In the genomic region with DNA sequence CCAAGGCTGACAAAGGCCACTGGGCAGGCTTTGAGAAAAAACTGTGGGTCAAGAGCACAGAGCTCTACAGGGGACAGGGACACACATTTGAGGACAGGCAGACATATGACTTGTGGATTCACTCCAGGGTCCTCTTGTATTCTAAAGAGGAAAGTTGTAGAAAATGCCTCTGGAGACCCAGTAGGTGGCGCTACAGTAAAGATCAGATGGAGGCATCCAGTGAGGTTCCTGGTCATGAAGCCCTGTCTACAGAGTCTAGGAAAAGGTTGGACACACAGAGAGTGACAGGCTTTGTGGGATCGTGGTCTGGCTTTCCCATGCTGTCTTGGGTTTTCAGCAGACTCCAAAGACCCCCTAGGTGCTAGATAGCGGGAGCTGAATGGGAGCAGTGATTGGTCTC, we compare ENCODE assay signal across 9 mouse cellular contexts.
DNase-seq lines count a peak whose midpoint lies in the region; ATAC-seq and TF ChIP-seq lines count a peak whose summit lies in the region.
"Had no signal": no experiment of that assay in that cellular context is flagged by ENCODE, and none has a peak within 500 bp of the region (broad histone marks: within the 10 kb centered on the region; RNA-seq: fewer than 3 reads in every experiment).

No protein-coding gene starts in this region.

- H3K4me3 ChIP-seq in gastrocnemius, adult 2 months, result no peak overlapping the region
- H3K4me3 ChIP-seq in lung, adult 2 months (replicated peaks; ENCODE audit: extremely low read depth, low read depth, low read length), result no peak overlapping the region
- H3K4me3 ChIP-seq in limb, embryonic 11.5 days (ENCODE audit: low read depth, low read length), result no peak overlapping the region
- H3K4me3 ChIP-seq in heart, embryonic 11.5 days (ENCODE audit: low read depth, low read length), result no peak overlapping the region
- H3K4me3 ChIP-seq: limb, embryonic 15.5 days had no signal

- no peak for ATAC-seq in limb, embryonic 11.5 days (ENCODE audit: insufficient number of reproducible peaks, low FRiP score, low TSS enrichment, low read depth)
- ATAC-seq in heart, embryonic 11.5 days (replicated peaks; ENCODE audit: insufficient number of reproducible peaks, low FRiP score, low TSS enrichment), result no peak

- no peak for DNase-seq in gastrocnemius, adult 2 months
- no peak for DNase-seq in gastrocnemius, postnatal 36 days
- DNase-seq in lung, adult 2 months, result no peak
- DNase-seq in lung, postnatal 36 days, result no peak
- DNase-seq in brain, embryonic 14.5 days (ENCODE audit: low read depth), result peak; percentile 73
- peak; percentile 58 for DNase-seq in limb, embryonic 11.5 days (ENCODE audit: low spot score)
- DNase-seq in T-cell, adult 2 months (ENCODE audit: low spot score), result no peak

- intact Hi-C loops in gastrocnemius, adult 2 months (cut with DNase I), result loop anchor here (2.0 to 5.0 kb wide), 2 partner anchors 46 to 381 kb away; no protein-coding TSS in a partner anchor
- intact Hi-C loops in gastrocnemius, postnatal 36 days (cut with DNase I), result loop anchor here (5.0 kb wide), 1 partner anchor 371 kb away; no protein-coding TSS in a partner anchor

- peak; percentile 81 for TF ChIP-seq CTCF in gastrocnemius, adult 2 months (IDR thresholded peaks at IDR 0.05)
- 0 out of 2 replicates have a peak, but pooled peaks have one; percentile 4 for TF ChIP-seq CTCF in lung, adult 2 months (IDR thresholded peaks at IDR 0.05; ENCODE audit: insufficient read depth, low read length)
- TF ChIP-seq CTCF in brain, embryonic 14.5 days (IDR thresholded peaks at IDR 0.05; ENCODE audit: borderline replicate concordance, extremely low read depth, insufficient read depth, insufficient read length), result peak; percentile 63; the same call in 1 of the 2 replicates

- H3K27ac ChIP-seq in gastrocnemius, adult 2 months, result no peak overlapping the region
- no peak overlapping the region for H3K27ac ChIP-seq in limb, embryonic 11.5 days (replicated peaks; ENCODE audit: low read depth, low read length)
- H3K27ac ChIP-seq in heart, embryonic 11.5 days (ENCODE audit: low read depth, low read length), result no peak overlapping the region
- H3K27ac ChIP-seq: limb, embryonic 15.5 days had no signal

- no peaks in the 10 kb centered on the region for H3K9me3 ChIP-seq in limb, embryonic 11.5 days (ENCODE audit: control insufficient read depth, low read length)
- no peaks in the 10 kb centered on the region for H3K9me3 ChIP-seq in heart, embryonic 11.5 days (replicated peaks; ENCODE audit: control insufficient read depth, low read length)
- H3K9me3 ChIP-seq: limb, embryonic 15.5 days had no signal

- TF ChIP-seq POLR2A in lung, adult 2 months (IDR thresholded peaks at IDR 0.05; ENCODE audit: borderline replicate concordance, extremely low read depth, low read depth, low read length), result no peak
- TF ChIP-seq POLR2A in brain, embryonic 14.5 days (IDR thresholded peaks at IDR 0.05; ENCODE audit: borderline replicate concordance, extremely low read depth, insufficient read depth, insufficient read length, poor library complexity, severe bottlenecking), result no peak

- H3K4me2 ChIP-seq in limb, embryonic 11.5 days (ENCODE audit: low read depth, severe bottlenecking), result no peak overlapping the region
- H3K4me2 ChIP-seq in heart, embryonic 11.5 days, result no peak overlapping the region
- H3K4me2 ChIP-seq: limb, embryonic 15.5 days had no signal

- H3K9ac ChIP-seq in limb, embryonic 11.5 days (ENCODE audit: low read length), result no peak overlapping the region
- H3K9ac ChIP-seq in heart, embryonic 11.5 days (ENCODE audit: low read depth, low read length), result no peak overlapping the region
- H3K9ac ChIP-seq: limb, embryonic 15.5 days had no signal

- no peaks in the 10 kb centered on the region for H3K36me3 ChIP-seq in limb, embryonic 11.5 days (ENCODE audit: control insufficient read depth, insufficient read depth, low read length)
- no peaks in the 10 kb centered on the region for H3K36me3 ChIP-seq in heart, embryonic 11.5 days (ENCODE audit: control insufficient read depth, insufficient read depth, low read length)
- H3K36me3 ChIP-seq: limb, embryonic 15.5 days had no signal

- H3K27me3 ChIP-seq in limb, embryonic 11.5 days (ENCODE audit: control insufficient read depth, insufficient read depth, low read length), result no peaks in the 10 kb centered on the region
- H3K27me3 ChIP-seq in heart, embryonic 11.5 days (ENCODE audit: control insufficient read depth, insufficient read depth, low read length), result peaks cover 3% of the 10 kb centered on the region; the same call in 1 of the 2 replicates
- H3K27me3 ChIP-seq: limb, embryonic 15.5 days had no signal

- WGBS in lung, adult 2 months, result 45% methylated on average over 3 of the region's 3 CpGs
- 42% methylated on average over 3 of the region's 3 CpGs for WGBS in limb, embryonic 11.5 days
- 47% methylated on average over 3 of the region's 3 CpGs for WGBS in heart, embryonic 11.5 days (ENCODE audit: insufficient replicate concordance)

- no peaks in the 10 kb centered on the region for H3K4me1 ChIP-seq in lung, adult 2 months (ENCODE audit: control insufficient read depth, insufficient read depth, low read length)
- H3K4me1 ChIP-seq in limb, embryonic 11.5 days (ENCODE audit: control insufficient read depth, insufficient read depth, low read length), result no peaks in the 10 kb centered on the region
- H3K4me1 ChIP-seq in heart, embryonic 11.5 days (ENCODE audit: control insufficient read depth, insufficient read depth, low read length), result no peaks in the 10 kb centered on the region

Comparison
In these comparisons a context has a peak if more than half of its experiments do, and no peak if none do; other contexts are left out.
1. DNase-seq: peak in brain, embryonic 14.5 days (single experiment) and limb, embryonic 11.5 days (single experiment); none in gastrocnemius, adult 2 months (single experiment), gastrocnemius, postnatal 36 days (0 of 2), lung, adult 2 months (single experiment), lung, postnatal 36 days (single experiment) and T-cell, adult 2 months (single experiment).
2. CTCF ChIP-seq: peak in every context shown above with its lines; median percentile 81 in gastrocnemius, adult 2 months; 63 in brain, embryonic 14.5 days; 4 in lung, adult 2 months.